Mouse (Mus musculus) liver, adult 2 months (tissue): Measurements from ENCODE around the gene Ntn5. TPM values are rescaled to one million over a fixed set of nuclear protein-coding genes. Genes with fewer than 3 reads are reported as not detected.
A peak's percentile ranks its signal among the peaks of the same experiment; 100 is the strongest.

Experiments
- DNase-seq: peaks from one replicate; pipeline ENCODE4 v3.0.0-alpha.2; 2011; ENCODE audit warnings: low read depth, low spot score; ENCODE audit errors: extremely low read depth
- H3K27ac ChIP-seq: fragments of 200-500 bp; replicated peaks from 2 replicates; pipeline ENCODE4 v1.5.1; 2012; ENCODE audit warnings: low read depth, mild to moderate bottlenecking, control low read depth, inconsistent platforms, low read length; ENCODE audit not compliant: insufficient read depth
- H3K27me3 ChIP-seq: fragments of 200-500 bp; 2 replicates; pipeline ENCODE4 v1.6.1; 2012; ENCODE audit warnings: mild to moderate bottlenecking, moderate library complexity, low read length, inconsistent platforms; ENCODE audit not compliant: control insufficient read depth, insufficient read depth
- H3K36me3 ChIP-seq: fragments of 200-500 bp; 2 replicates; pipeline ENCODE4 v1.6.1; 2012; ENCODE audit warnings: low read length, inconsistent platforms; ENCODE audit not compliant: control insufficient read depth, insufficient read depth
- H3K4me1 ChIP-seq: fragments of 200-500 bp; 2 replicates; pipeline ENCODE4 v1.6.1; 2011; ENCODE audit warnings: low read length; ENCODE audit not compliant: control insufficient read depth, insufficient read depth
- H3K4me3 ChIP-seq: fragments of 200-500 bp; 2 replicates; pipeline ENCODE4 v1.5.1; 2011; ENCODE audit warnings: low read depth, mild to moderate bottlenecking, control low read depth, low read length, moderate library complexity; ENCODE audit not compliant: insufficient read depth
- H3K79me2 ChIP-seq: fragments of 200-500 bp; 2 replicates; pipeline ENCODE4 v1.6.1; 2012; ENCODE audit warnings: inconsistent platforms, mild to moderate bottlenecking, low read length, moderate library complexity; ENCODE audit not compliant: control insufficient read depth, insufficient read depth
- H3K9ac ChIP-seq: fragments of 200-500 bp; 2 replicates; pipeline ENCODE4 v1.6.1; 2012; ENCODE audit warnings: low read depth, mild to moderate bottlenecking, control low read depth, inconsistent platforms, low read length
- CTCF ChIP-seq: fragments of 200-500 bp; IDR thresholded peaks from 2 replicates; pipeline ENCODE4 v1.5.1; 2011; ENCODE audit warnings: low read depth, low read length, control low read depth
- POLR2A ChIP-seq: fragments of 200-500 bp; IDR thresholded peaks from 2 replicates; pipeline ENCODE4 v1.6.1; 2011; ENCODE audit warnings: low read length, control low read depth; ENCODE audit not compliant: insufficient read depth; ENCODE audit errors: extremely low read depth
- WGBS: fragments of 180-500 bp; shearing (Covaris S2); methylation state at CpG from one replicate; pipeline ENCODE4 v1.1.7; 2018; 5-methylcytosine and 5-hydroxymethylcytosine counted together
- polyA plus RNA-seq: library from polyadenylated mRNA; depleted of rRNA; stranded (reverse); fragments of >200 nt; gene quantifications from 2 replicates; pipeline ENCODE4 v1.2.3, GENCODE M21; 2012
- total RNA-seq: library from RNA; depleted of rRNA; stranded (reverse); fragments of >200 nt; gene quantifications from 2 replicates; pipeline ENCODE4 v1.2.3, GENCODE M21; 2014

Gene Ntn5
- total and polyA plus RNA-seq, 2 experiments, result not detected

GRCm38 (mm10) chr7:45702809-45703520 lies 19.1 kb downstream of the Ntn5 start:
- Histone ChIP-seq H3K27ac (no peak overlapping the region), H3K36me3 (no peaks in the 10 kb centered on the region), H3K4me3 (no peak overlapping the region), H3K79me2 (no peaks in the 10 kb centered on the region; the same call in 1 of the 2 replicates), H3K27me3 (peaks cover 7% of the 10 kb centered on the region; the same call in 1 of the 2 replicates), H3K9ac (no peak overlapping the region), H3K4me1 (peaks cover 12% of the 10 kb centered on the region)
- no peak for DNase-seq
- no peak for TF ChIP-seq POLR2A
- no peak for TF ChIP-seq CTCF
- WGBS, result 93% methylated on average over 17 of the region's 17 CpGs

GRCm38 (mm10) chr7:45703521-45704033 lies 19.8 kb downstream of the Ntn5 start:
- peak overlapping the region; percentile 94 for H3K27ac ChIP-seq
- 42% methylated on average over 12 of the region's 12 CpGs for WGBS
- peak overlapping the region; percentile 79 for H3K9ac ChIP-seq
- TF ChIP-seq CTCF (no peak), POLR2A (no peak)
- H3K27me3 ChIP-seq, result peaks cover 7% of the 10 kb centered on the region; the same call in 1 of the 2 replicates
- DNase-seq, result no peak
- H3K4me1 ChIP-seq, result peaks cover 16% of the 10 kb centered on the region
- no peaks in the 10 kb centered on the region; the same call in 1 of the 2 replicates for H3K79me2 ChIP-seq
- peaks cover 2% of the 10 kb centered on the region for H3K36me3 ChIP-seq
- no peak overlapping the region; the same call in 1 of the 2 replicates for H3K4me3 ChIP-seq

- Histone ChIP-seq H3K4me3 (peak overlapping the region; percentile 64), H3K79me2 (no peaks in the 10 kb centered on the region; the same call in 1 of the 2 replicates), H3K27ac (peak overlapping the region; percentile 94), H3K4me1 (peaks cover 21% of the 10 kb centered on the region), H3K27me3 (peaks cover 7% of the 10 kb centered on the region; the same call in 1 of the 2 replicates), H3K36me3 (peaks cover 6% of the 10 kb centered on the region), H3K9ac (peak overlapping the region; percentile 79)
- under 1% methylated on average over 13 of the region's 13 CpGs for WGBS
- peak; percentile 81 for DNase-seq
- TF ChIP-seq CTCF, result no peak
- peak; percentile 49; the same call in 1 of the 2 replicates for TF ChIP-seq POLR2A
These were observed 20.3 kb downstream of the Ntn5 start for GRCm38 (mm10) chr7:45704046-45704559.

- TF ChIP-seq POLR2A, result peak; percentile 87
- no peak for TF ChIP-seq CTCF
- H3K9ac ChIP-seq, result peak within 1 kb of the TSS; percentile 98
- H3K36me3 ChIP-seq, result peaks cover 9% of the 10 kb centered on the region
- H3K79me2 ChIP-seq, result no peaks in the 10 kb centered on the region; the same call in 1 of the 2 replicates
- peak within 1 kb of the TSS; percentile 96 for H3K27ac ChIP-seq
- peaks cover 3% of the 10 kb centered on the region; the same call in 1 of the 2 replicates for H3K27me3 ChIP-seq
- WGBS, result under 1% methylated on average over 36 of the region's 36 CpGs
- peak within 1 kb of the TSS; percentile 81 for H3K4me3 ChIP-seq
- peak; percentile 99 for DNase-seq
- peaks cover 24% of the 10 kb centered on the region for H3K4me1 ChIP-seq
These were observed 21.1 kb downstream of the Ntn5 start, which contains the start of gene Dbp for GRCm38 (mm10) chr7:45704730-45705442. Dbp (plus strand) TSS chr7:45705088.

- peak overlapping the region; percentile 98 for H3K9ac ChIP-seq
- H3K4me3 ChIP-seq, result peak overlapping the region; percentile 81
- no peak for TF ChIP-seq POLR2A
- no peak for TF ChIP-seq CTCF
- no peaks in the 10 kb centered on the region for H3K27me3 ChIP-seq
- H3K27ac ChIP-seq, result peak overlapping the region; percentile 96
- peaks cover 11% of the 10 kb centered on the region for H3K36me3 ChIP-seq
- no peak for DNase-seq
- no peaks in the 10 kb centered on the region; the same call in 1 of the 2 replicates for H3K79me2 ChIP-seq
- H3K4me1 ChIP-seq, result peaks cover 20% of the 10 kb centered on the region
- WGBS, result under 1% methylated on average over 21 of the region's 21 CpGs
These were observed 21.6 kb downstream of the Ntn5 start for GRCm38 (mm10) chr7:45705443-45705864.
